Mouse (Mus musculus) forebrain, embryonic 11.5 days (tissue): ENCODE measurements around the gene Grik5. TPM values are rescaled to one million over a fixed set of nuclear protein-coding genes. Genes with fewer than 3 reads are reported as not detected.
A peak's percentile ranks its signal among the peaks of the same experiment; 100 is the strongest.

Experiments used
- ATAC-seq: fragments of 200-750 bp; cut with Nextera tagmentation; replicated peaks from 2 replicates; pipeline ENCODE4 v1.8.0; 2017; ENCODE audit warnings: moderate TSS enrichment; ENCODE audit not compliant: low FRiP score
- DNase-seq: peaks from one replicate; pipeline ENCODE4 v3.0.0-alpha.2; 2017; ENCODE audit warnings: low spot score
- H3K27ac ChIP-seq: fragments of 300-500 bp; sonication (generic); 2 replicates; pipeline ENCODE4 v1.5.1; 2014; ENCODE audit warnings: low read depth, low read length
- H3K27me3 ChIP-seq: fragments of 300-500 bp; sonication (generic); 2 replicates; pipeline ENCODE4 v1.6.1; 2014; ENCODE audit warnings: mild to moderate bottlenecking, low read length, mixed read lengths; ENCODE audit not compliant: control insufficient read depth, insufficient read depth
- H3K36me3 ChIP-seq: fragments of 300-500 bp; sonication (generic); 2 replicates; pipeline ENCODE4 v1.6.1; 2014; ENCODE audit warnings: mild to moderate bottlenecking, low read length, moderate library complexity, mixed read lengths; ENCODE audit not compliant: control insufficient read depth, insufficient read depth
- H3K4me1 ChIP-seq: fragments of 300-500 bp; sonication (generic); replicated peaks from 2 replicates; pipeline ENCODE4 v1.6.1; 2014; ENCODE audit warnings: low read length, mixed read lengths; ENCODE audit not compliant: control insufficient read depth, insufficient read depth
- H3K4me2 ChIP-seq: fragments of 300-500 bp; sonication (generic); 2 replicates; pipeline ENCODE4 v1.6.1; 2014; ENCODE audit warnings: low read depth, mild to moderate bottlenecking, low read length, moderate library complexity, mixed read lengths; ENCODE audit not compliant: severe bottlenecking
- H3K4me3 ChIP-seq: fragments of 300-500 bp; sonication (generic); 2 replicates; pipeline ENCODE4 v1.5.1; 2014; ENCODE audit warnings: low read depth, low read length
- H3K9ac ChIP-seq: fragments of 300-500 bp; sonication (generic); 2 replicates; pipeline ENCODE4 v1.6.1; 2014; ENCODE audit warnings: low read length
- H3K9me3 ChIP-seq: fragments of 300-500 bp; sonication (generic); 2 replicates; pipeline ENCODE4 v1.6.1; 2016; ENCODE audit warnings: low read length, mixed read lengths; ENCODE audit not compliant: control insufficient read depth
- WGBS: fragments of 180-500 bp; shearing (Covaris S2); extraction: QIAGEN DNeasy Blood & Tissue Kit; methylation state at CpG from one replicate; pipeline ENCODE4 v1.1.7; 2014; 5-methylcytosine and 5-hydroxymethylcytosine counted together
- polyA plus RNA-seq: library from polyadenylated mRNA; unstranded; fragments of >200 nt; fragmentation: Nextera tagmentation; extraction: Ambion mirVana; gene quantifications from 2 replicates; pipeline ENCODE4 v1.2.1, GENCODE M21; 2014

Gene Grik5
- polyA plus RNA-seq, 1 experiment from 2014 or later, result 13.6 TPM

DNA sequence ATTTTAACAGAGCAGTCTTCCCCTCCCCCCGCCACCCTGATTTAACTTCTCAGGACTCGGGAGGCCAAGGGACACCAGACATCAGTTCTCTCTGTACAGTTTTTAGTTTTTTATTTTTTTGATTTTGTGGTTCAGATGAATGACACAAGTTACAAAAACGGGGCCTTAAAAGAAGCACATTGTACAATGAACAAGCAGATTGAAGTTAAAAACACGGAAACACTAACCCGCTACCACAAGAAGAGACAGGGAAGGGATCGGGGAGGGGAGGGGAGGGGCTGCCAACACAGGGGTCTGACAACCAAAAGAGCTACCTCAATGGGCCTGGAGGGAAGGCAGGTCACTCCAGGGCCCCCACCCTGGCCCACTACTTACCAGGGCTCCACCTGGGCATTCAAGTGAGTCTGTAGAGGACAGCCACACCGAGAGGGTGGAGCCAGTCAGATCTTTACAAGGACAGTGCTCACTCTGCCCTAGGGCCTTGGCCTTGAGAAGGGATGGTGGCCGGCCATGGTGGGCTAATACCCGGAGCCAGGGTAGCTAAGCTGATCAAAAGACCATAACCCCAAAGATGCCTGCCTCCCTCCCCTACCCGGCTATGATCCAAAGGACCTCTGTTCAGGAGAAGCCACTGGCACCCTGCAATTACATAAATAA, 15.2 kb upstream of the Grik5 start:
- no peak for DNase-seq
- Histone ChIP-seq H3K27ac (no peak overlapping the region), H3K4me1 (peaks cover 3% of the 10 kb centered on the region; the same call in 1 of the 2 replicates), H3K9me3 (no peaks in the 10 kb centered on the region), H3K36me3 (peaks cover 12% of the 10 kb centered on the region), H3K27me3 (no peaks in the 10 kb centered on the region), H3K4me3 (no peak overlapping the region), H3K9ac (no peak overlapping the region), H3K4me2 (no peak overlapping the region)
- peak; percentile 31; the same call in 1 of the 2 replicates for ATAC-seq
- 60% methylated on average over 10 of the region's 10 CpGs for WGBS

GRCm38 (mm10) chr7:25086656-25087055, 14.5 kb upstream of the Grik5 start:
- no peak overlapping the region for H3K4me3 ChIP-seq
- H3K36me3 ChIP-seq, result peaks cover 15% of the 10 kb centered on the region
- no peaks in the 10 kb centered on the region for H3K27me3 ChIP-seq
- H3K4me1 ChIP-seq, result peaks cover 3% of the 10 kb centered on the region; the same call in 1 of the 2 replicates
- DNase-seq (no peak), ATAC-seq (no peak)
- no peaks in the 10 kb centered on the region for H3K9me3 ChIP-seq
- no peak overlapping the region for H3K4me2 ChIP-seq
- no peak overlapping the region for H3K9ac ChIP-seq
- WGBS, result 49% methylated on average over 3 of the region's 3 CpGs
- no peak overlapping the region for H3K27ac ChIP-seq

- Histone ChIP-seq H3K36me3 (peaks cover 22% of the 10 kb centered on the region), H3K27me3 (no peaks in the 10 kb centered on the region), H3K4me3 (no peak overlapping the region), H3K9me3 (no peaks in the 10 kb centered on the region), H3K27ac (no peak overlapping the region), H3K9ac (no peak overlapping the region), H3K4me2 (no peak overlapping the region), H3K4me1 (0 out of 2 replicates have a peak, but pooled peaks cover 3% of the 10 kb centered on the region)
- 88% methylated on average over 5 of the region's 5 CpGs for WGBS
- DNase-seq, result no peak
- ATAC-seq, result no peak
These were observed 12.5 kb upstream of the Grik5 start for GRCm38 (mm10) chr7:25084621-25085020.

DNA sequence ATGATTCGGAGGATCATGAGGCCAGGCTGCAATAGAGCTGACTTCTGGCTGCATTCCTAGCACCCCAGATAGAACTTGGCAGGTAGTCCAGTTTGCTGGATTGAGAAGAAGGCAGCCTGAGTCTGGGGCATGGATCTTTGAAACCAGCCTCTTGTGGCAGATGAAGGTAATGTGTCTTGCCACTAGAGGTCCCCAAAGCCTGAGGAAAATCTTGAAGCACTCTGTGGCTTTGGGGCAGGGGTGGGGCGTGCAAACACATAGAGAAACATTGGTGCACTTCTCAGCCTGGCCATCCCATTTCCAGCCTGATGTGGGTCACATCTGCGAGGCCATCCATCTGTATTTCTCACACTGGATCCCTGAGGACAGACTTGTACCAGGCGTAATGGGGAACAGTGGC, 10.4 kb upstream of the Grik5 start:
- ATAC-seq (no peak), DNase-seq (no peak)
- H3K36me3 ChIP-seq, result peaks cover 22% of the 10 kb centered on the region
- 89% methylated on average over 4 of the region's 4 CpGs for WGBS
- H3K9ac ChIP-seq, result no peak overlapping the region
- no peaks in the 10 kb centered on the region for H3K27me3 ChIP-seq
- H3K4me2 ChIP-seq, result no peak overlapping the region
- peaks cover 7% of the 10 kb centered on the region for H3K4me1 ChIP-seq
- no peaks in the 10 kb centered on the region for H3K9me3 ChIP-seq
- no peak overlapping the region for H3K27ac ChIP-seq
- no peak overlapping the region for H3K4me3 ChIP-seq

- 95% methylated on average over 13 of the region's 13 CpGs for WGBS
- DNase-seq (no peak), ATAC-seq (no peak)
- H3K4me3 ChIP-seq, result no peak overlapping the region
- peaks cover 22% of the 10 kb centered on the region for H3K36me3 ChIP-seq
- H3K4me2 ChIP-seq, result no peak overlapping the region
- H3K27me3 ChIP-seq, result no peaks in the 10 kb centered on the region
- no peaks in the 10 kb centered on the region for H3K9me3 ChIP-seq
- no peak overlapping the region for H3K27ac ChIP-seq
- H3K9ac ChIP-seq, result no peak overlapping the region
- peaks cover 9% of the 10 kb centered on the region for H3K4me1 ChIP-seq
These were observed 8.3 kb upstream of the Grik5 start for GRCm38 (mm10) chr7:25080431-25080830.

DNA sequence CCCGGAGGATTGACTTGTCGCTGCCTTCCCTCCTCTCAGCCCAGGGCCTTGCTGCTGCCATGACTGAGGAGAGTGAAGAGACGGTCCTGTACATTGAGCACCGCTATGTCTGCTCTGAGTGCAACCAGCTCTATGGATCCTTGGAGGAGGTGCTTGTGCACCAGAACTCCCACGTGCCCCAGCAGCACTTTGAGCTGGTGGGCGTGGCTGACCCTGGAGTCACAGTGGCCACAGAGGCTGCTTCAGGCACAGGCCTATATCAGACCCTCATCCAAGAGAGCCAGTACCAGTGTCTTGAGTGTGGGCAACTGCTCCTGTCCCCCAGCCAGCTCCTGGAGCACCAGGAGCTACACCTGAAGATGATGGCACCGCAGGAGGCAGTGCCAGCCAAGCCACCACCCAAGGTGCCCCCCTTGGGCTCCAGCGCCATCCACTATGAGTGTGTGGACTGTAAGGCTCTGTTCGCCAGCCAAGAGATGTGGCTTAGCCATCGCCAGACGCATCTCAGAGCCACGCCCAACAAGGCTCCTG, 7.4 kb upstream of the Grik5 start:
- Histone ChIP-seq H3K27ac (no peak overlapping the region), H3K9me3 (no peaks in the 10 kb centered on the region), H3K4me2 (no peak overlapping the region), H3K27me3 (no peaks in the 10 kb centered on the region), H3K4me3 (no peak overlapping the region), H3K4me1 (peaks cover 12% of the 10 kb centered on the region), H3K36me3 (peaks cover 22% of the 10 kb centered on the region), H3K9ac (no peak overlapping the region)
- DNase-seq (no peak), ATAC-seq (no peak)
- WGBS, result 85% methylated on average over 12 of the region's 12 CpGs

DNA sequence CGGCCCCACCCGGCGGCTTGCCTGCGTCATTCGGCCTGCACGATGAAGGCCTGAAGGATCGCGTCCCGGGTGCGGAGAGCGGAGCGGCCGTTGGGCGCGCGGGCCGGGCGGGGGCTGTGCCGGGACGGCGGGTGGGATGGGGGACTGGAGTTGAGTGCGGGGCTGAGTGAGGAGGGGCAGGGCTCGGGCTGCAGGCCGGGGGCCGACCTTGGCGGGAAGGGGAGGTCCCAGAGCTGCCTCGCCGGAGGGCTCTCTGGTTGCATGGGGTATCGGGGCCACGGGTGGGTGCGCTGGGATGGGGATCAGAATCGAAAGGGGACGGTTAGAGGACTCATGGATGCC, 5.2 kb upstream of the Grik5 start:
- Histone ChIP-seq H3K9me3 (no peaks in the 10 kb centered on the region), H3K27ac (peak overlapping the region; percentile 94), H3K27me3 (no peaks in the 10 kb centered on the region), H3K36me3 (peaks cover 10% of the 10 kb centered on the region), H3K4me3 (peak overlapping the region; percentile 94), H3K9ac (peak overlapping the region; percentile 91), H3K4me2 (peak overlapping the region; percentile 85), H3K4me1 (peaks cover 21% of the 10 kb centered on the region)
- no peak for DNase-seq
- peak; percentile 54; the same call in 1 of the 2 replicates for ATAC-seq
- WGBS, result 1% methylated on average over 33 of the region's 33 CpGs

- H3K27me3 ChIP-seq, result no peaks in the 10 kb centered on the region
- peak overlapping the region; percentile 94 for H3K4me3 ChIP-seq
- H3K9ac ChIP-seq, result peak overlapping the region; percentile 91
- ATAC-seq, result peak; percentile 96
- peaks cover 21% of the 10 kb centered on the region for H3K4me1 ChIP-seq
- peaks cover 9% of the 10 kb centered on the region for H3K36me3 ChIP-seq
- under 1% methylated on average over 56 of the region's 56 CpGs for WGBS
- peak overlapping the region; percentile 85 for H3K4me2 ChIP-seq
- no peaks in the 10 kb centered on the region for H3K9me3 ChIP-seq
- peak; percentile 97 for DNase-seq
- H3K27ac ChIP-seq, result peak overlapping the region; percentile 94
These were observed 4.7 kb upstream of the Grik5 start for GRCm38 (mm10) chr7:25076663-25077413.
